Mouse (Mus musculus) embryonic fibroblast, embryonic 13.5 days (primary cell): ENCODE results near the gene Cdyl.

Experiments
- CTCF ChIP-seq: IDR thresholded peaks from 2 replicates; pipeline ENCODE4 v1.5.1; 2011; ENCODE audit warnings: mild to moderate bottlenecking, control low read depth, low read length, moderate library complexity, borderline replicate concordance; ENCODE audit not compliant: insufficient read depth
- POLR2A ChIP-seq: IDR thresholded peaks from 2 replicates; pipeline ENCODE4 v1.6.1; 2011; ENCODE audit warnings: low read depth, mild to moderate bottlenecking, control low read depth, low read length, moderate library complexity

DNA sequence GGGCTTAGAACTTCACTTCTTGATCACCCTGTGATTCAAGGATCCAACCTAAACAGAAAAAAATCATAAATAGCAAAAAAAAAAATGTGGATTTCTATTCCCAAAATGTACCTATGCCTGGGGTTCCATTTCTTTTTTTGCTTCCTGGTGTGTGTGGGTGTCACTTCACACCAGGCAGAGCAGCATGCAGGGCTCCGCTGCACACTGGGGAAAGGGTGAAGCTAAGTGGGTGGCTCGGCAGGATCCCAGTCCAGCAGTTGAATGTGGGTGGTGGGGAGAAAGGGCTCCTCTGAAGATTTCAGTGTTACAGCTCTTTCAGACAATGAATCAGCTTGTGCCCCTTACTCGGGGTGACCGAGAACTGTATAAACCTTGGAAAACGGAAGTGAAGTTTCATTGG lies 215.8 kb downstream of the Cdyl start:
- TF ChIP-seq CTCF (no peak), POLR2A (no peak)
